Mouse (Mus musculus) kidney, embryonic 14.5 days (tissue): Measurements from ENCODE around the gene Cyp39a1. TPM values are rescaled to one million over a fixed set of nuclear protein-coding genes. Genes with fewer than 3 reads are reported as not detected.

Experiments used
- ATAC-seq: fragments of 200-750 bp; cut with Nextera tagmentation; 2 replicates; pipeline ENCODE4 v1.8.0; 2017; ENCODE audit warnings: moderate number of reproducible peaks, mild to moderate bottlenecking, moderate TSS enrichment, moderate library complexity; ENCODE audit not compliant: low FRiP score, low TSS enrichment
- H3K27ac ChIP-seq: fragments of 300-500 bp; sonication (generic); 2 replicates; pipeline ENCODE4 v1.5.1; 2014; ENCODE audit warnings: low read depth, mild to moderate bottlenecking, low read length, moderate library complexity, mixed read lengths
- H3K27me3 ChIP-seq: fragments of 300-500 bp; sonication (generic); 2 replicates; pipeline ENCODE4 v1.6.1; 2014; ENCODE audit warnings: mild to moderate bottlenecking, low read length; ENCODE audit not compliant: control insufficient read depth, insufficient read depth
- H3K36me3 ChIP-seq: fragments of 300-500 bp; sonication (generic); 2 replicates; pipeline ENCODE4 v1.6.1; 2014; ENCODE audit warnings: low read length, mixed read lengths; ENCODE audit not compliant: control insufficient read depth, insufficient read depth
- H3K4me1 ChIP-seq: fragments of 300-500 bp; sonication (generic); 2 replicates; pipeline ENCODE4 v1.6.1; 2014; ENCODE audit warnings: low read length, mixed read lengths; ENCODE audit not compliant: control insufficient read depth, insufficient read depth
- H3K4me2 ChIP-seq: fragments of 300-500 bp; sonication (generic); replicated peaks from 2 replicates; pipeline ENCODE4 v1.6.1; 2014; ENCODE audit warnings: low read depth, mild to moderate bottlenecking, low read length
- H3K4me3 ChIP-seq: fragments of 300-500 bp; sonication (generic); 2 replicates; pipeline ENCODE4 v1.5.1; 2014; ENCODE audit warnings: mild to moderate bottlenecking, low read length
- H3K9ac ChIP-seq: fragments of 300-500 bp; sonication (generic); 2 replicates; pipeline ENCODE4 v1.6.1; 2014; ENCODE audit warnings: low read depth, mild to moderate bottlenecking, low read length, moderate library complexity
- H3K9me3 ChIP-seq: fragments of 300-500 bp; sonication (generic); 2 replicates; pipeline ENCODE4 v1.6.1; 2016; ENCODE audit warnings: low read length; ENCODE audit not compliant: control insufficient read depth
- WGBS: fragments of 180-500 bp; shearing (Covaris S2); extraction: QIAGEN DNeasy Blood & Tissue Kit; methylation state at CpG from one replicate; pipeline ENCODE4 v1.1.7; 2014; 5-methylcytosine and 5-hydroxymethylcytosine counted together
- polyA plus RNA-seq: library from polyadenylated mRNA; unstranded; fragments of >200 nt; fragmentation: Nextera tagmentation; extraction: Ambion mirVana; gene quantifications from 2 replicates; pipeline ENCODE4 v1.2.1, GENCODE M21; 2014

Cyp39a1 gene
- polyA plus RNA-seq, result 11.8 and 20.3 TPM in 2 replicates

- Histone ChIP-seq H3K36me3 (no peaks in the 10 kb centered on the region), H3K27me3 (no peaks in the 10 kb centered on the region), H3K9ac (peak within 1 kb of the TSS; percentile 71), H3K9me3 (no peaks in the 10 kb centered on the region), H3K4me1 (peaks cover 13% of the 10 kb centered on the region; the same call in 1 of the 2 replicates), H3K4me3 (peak within 1 kb of the TSS; percentile 89), H3K4me2 (peak within 1 kb of the TSS; percentile 89), H3K27ac (no peak within 1 kb of the TSS)
- under 1% methylated on average over 17 of the region's 17 CpGs for WGBS
- ATAC-seq, result peak; percentile 7; the same call in 1 of the 2 replicates
Measured at GRCm38 (mm10) chr17:43667290-43667843, at the start of gene Cyp39a1. Gene Cyp39a1, plus strand, starts transcription at chr17:43667425.

- H3K4me2 ChIP-seq, result no peak overlapping the region
- 88% methylated on average over 9 of the region's 9 CpGs for WGBS
- no peaks in the 10 kb centered on the region for H3K4me1 ChIP-seq
- H3K9ac ChIP-seq, result no peak overlapping the region
- no peak overlapping the region for H3K27ac ChIP-seq
- H3K27me3 ChIP-seq, result no peaks in the 10 kb centered on the region
- no peaks in the 10 kb centered on the region for H3K9me3 ChIP-seq
- no peak overlapping the region for H3K4me3 ChIP-seq
- no peak for ATAC-seq
- no peaks in the 10 kb centered on the region for H3K36me3 ChIP-seq
Measured at GRCm38 (mm10) chr17:43619156-43619555, 48.1 kb upstream of the Cyp39a1 start.

GRCm38 (mm10) chr17:43622076-43622475, 45.1 kb upstream of the Cyp39a1 start:
- no peak for ATAC-seq
- no peak overlapping the region for H3K4me3 ChIP-seq
- no peaks in the 10 kb centered on the region for H3K36me3 ChIP-seq
- H3K27me3 ChIP-seq, result no peaks in the 10 kb centered on the region
- no peak overlapping the region for H3K27ac ChIP-seq
- WGBS, result 86% methylated on average over 10 of the region's 10 CpGs
- H3K9me3 ChIP-seq, result no peaks in the 10 kb centered on the region; the same call in 1 of the 2 replicates
- no peak overlapping the region for H3K4me2 ChIP-seq
- H3K9ac ChIP-seq, result no peak overlapping the region
- H3K4me1 ChIP-seq, result no peaks in the 10 kb centered on the region

GRCm38 (mm10) chr17:43628246-43628645, 39.0 kb upstream of the Cyp39a1 start:
- H3K27me3 ChIP-seq, result peaks cover 33% of the 10 kb centered on the region
- no peak for ATAC-seq
- 94% methylated on average over 10 of the region's 10 CpGs for WGBS
- H3K4me3 ChIP-seq, result no peak overlapping the region
- H3K4me1 ChIP-seq, result peaks cover 8% of the 10 kb centered on the region; the same call in 1 of the 2 replicates
- H3K36me3 ChIP-seq, result no peaks in the 10 kb centered on the region
- no peaks in the 10 kb centered on the region; the same call in 1 of the 2 replicates for H3K9me3 ChIP-seq
- H3K9ac ChIP-seq, result no peak overlapping the region
- no peak overlapping the region for H3K4me2 ChIP-seq
- H3K27ac ChIP-seq, result no peak overlapping the region

- peak overlapping the region; percentile 42 for H3K4me3 ChIP-seq
Measured at GRCm38 (mm10) chr17:43629026-43629495, 38.2 kb upstream of the Cyp39a1 start.

GRCm38 (mm10) chr17:43629496-43630426, 37.5 kb upstream of the Cyp39a1 start, which contains the start of gene Tdrd6:
Gene Tdrd6, minus strand, starts transcription at chr17:43630299.
- no peak within 1 kb of the TSS for H3K27ac ChIP-seq
- ATAC-seq, result peak; percentile 69; the same call in 1 of the 2 replicates
- H3K27me3 ChIP-seq, result peaks cover 33% of the 10 kb centered on the region
- H3K9me3 ChIP-seq, result no peaks in the 10 kb centered on the region; the same call in 1 of the 2 replicates
- H3K4me1 ChIP-seq, result peaks cover 8% of the 10 kb centered on the region; the same call in 1 of the 2 replicates
- 2% methylated on average over 83 of the region's 83 CpGs for WGBS
- peak within 1 kb of the TSS; percentile 73 for H3K4me2 ChIP-seq
- no peaks in the 10 kb centered on the region for H3K36me3 ChIP-seq
- H3K9ac ChIP-seq, result peak within 1 kb of the TSS; percentile 38
- peak within 1 kb of the TSS; percentile 42 for H3K4me3 ChIP-seq

More at GRCm38 (mm10) chr17:43629026-43629495, 38.2 kb upstream of the Cyp39a1 start:
- no peak overlapping the region for H3K9ac ChIP-seq
- peaks cover 33% of the 10 kb centered on the region for H3K27me3 ChIP-seq
- ATAC-seq, result peak; percentile 46; the same call in 1 of the 2 replicates
- no peaks in the 10 kb centered on the region; the same call in 1 of the 2 replicates for H3K9me3 ChIP-seq
- peaks cover 8% of the 10 kb centered on the region; the same call in 1 of the 2 replicates for H3K4me1 ChIP-seq
- 17% methylated on average over 24 of the region's 24 CpGs for WGBS
- H3K36me3 ChIP-seq, result no peaks in the 10 kb centered on the region
- H3K4me2 ChIP-seq, result peak overlapping the region; percentile 73
- no peak overlapping the region for H3K27ac ChIP-seq

GRCm38 (mm10) chr17:43630427-43630760, 36.8 kb upstream of the Cyp39a1 start:
- 48% methylated on average over 13 of the region's 13 CpGs for WGBS

GRCm38 (mm10) chr17:43637146-43637545, 30.1 kb upstream of the Cyp39a1 start:
- Histone ChIP-seq H3K4me1 (no peaks in the 10 kb centered on the region), H3K9ac (no peak overlapping the region), H3K9me3 (no peaks in the 10 kb centered on the region), H3K27ac (no peak overlapping the region), H3K4me3 (no peak overlapping the region), H3K36me3 (no peaks in the 10 kb centered on the region), H3K4me2 (no peak overlapping the region), H3K27me3 (no peaks in the 10 kb centered on the region)
- ATAC-seq, result no peak
- WGBS, result 93% methylated on average over 4 of the region's 4 CpGs

More at GRCm38 (mm10) chr17:43630427-43630760, 36.8 kb upstream of the Cyp39a1 start:
- H3K9me3 ChIP-seq, result no peaks in the 10 kb centered on the region; the same call in 1 of the 2 replicates
- no peaks in the 10 kb centered on the region for H3K36me3 ChIP-seq
- H3K4me3 ChIP-seq, result peak overlapping the region; percentile 42
- peak; percentile 49; the same call in 1 of the 2 replicates for ATAC-seq
- no peak overlapping the region for H3K27ac ChIP-seq
- peak overlapping the region; percentile 73 for H3K4me2 ChIP-seq
- H3K9ac ChIP-seq, result peak overlapping the region; percentile 38; the same call in 1 of the 2 replicates
- peaks cover 33% of the 10 kb centered on the region for H3K27me3 ChIP-seq
- peaks cover 8% of the 10 kb centered on the region; the same call in 1 of the 2 replicates for H3K4me1 ChIP-seq
